Mouse (Mus musculus): ENCODE measurements around the gene Accs. TPM values are rescaled to one million over a fixed set of nuclear protein-coding genes. Genes with fewer than 3 reads are reported as not detected.

Gene Accs
- total and polyA plus RNA-seq, 3 experiments = 5.7 to 6.7 (median 6.2) TPM

DNA sequence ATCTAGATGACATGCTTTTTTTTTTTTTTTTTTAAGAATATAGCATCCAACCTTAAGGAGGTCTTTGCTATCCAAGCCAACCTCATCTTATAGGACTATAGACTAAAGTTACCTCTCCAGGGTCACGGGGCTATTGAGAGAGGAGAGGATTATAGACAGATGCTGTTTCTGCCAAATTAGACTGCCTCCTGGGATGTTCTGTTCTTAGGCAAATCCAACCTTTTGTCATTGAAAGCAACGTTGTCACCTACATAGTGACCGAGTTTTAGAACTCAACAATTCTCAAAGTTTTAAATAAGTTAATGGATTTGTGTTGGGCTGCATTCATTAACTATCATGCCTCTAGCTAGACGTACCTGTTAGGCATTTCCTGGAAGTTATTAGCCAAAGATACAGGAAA, 13.5 kb upstream of the Accs start:
- no peak overlapping the region for H3K9ac ChIP-seq (ENCODE audit: insufficient read depth, low read depth)
- no peak for DNase-seq (ENCODE audit: extremely low read depth)
- no peaks in the 10 kb centered on the region for H3K36me3 ChIP-seq (replicated peaks in 1 of 2; ENCODE audit: control insufficient read depth in 1 of 2, insufficient read depth in 1 of 2, low read length in 1 of 2)
- peaks cover 1 to 12% of the 10 kb centered on the region in 2 experiments; a peak in 3 of 4 replicates for H3K4me1 ChIP-seq (ENCODE audit: control insufficient read depth in 1 of 2, insufficient read depth in 2 of 2)
- no peaks in the 10 kb centered on the region for H3K9me3 ChIP-seq (replicated peaks; ENCODE audit: low read length)
- in situ Hi-C loops (cut with MboI; ENCODE audit: low pct_ligation_motif_present, low pct_unique_long_range_greater_than_20kb, low sequenced_read_pairs) (loop anchor here (25.0 kb wide), 1 partner anchor 424 kb away; no protein-coding TSS in a partner anchor), dilution Hi-C loops (cut with MboI; ENCODE audit: extremely low pct_ligation_motif_present, extremely low pct_unique_long_range_greater_than_20kb, low sequenced_read_pairs) (no loop called here)
- no peak for TF ChIP-seq NRF1 (IDR thresholded peaks at IDR 0.05; ENCODE audit: low read depth, low read length)
- no peak overlapping the region for H3K27ac ChIP-seq (ENCODE audit: insufficient read depth, low read depth)
- H3K4me3 ChIP-seq (replicated peaks in 1 of 3; ENCODE audit: low read depth in 2 of 3, low read length in 2 of 3, poor library complexity in 1 of 3) = no peak overlapping the region
- no peak overlapping the region for H3K4me2 ChIP-seq (ENCODE audit: insufficient read depth, low read depth, poor library complexity, severe bottlenecking)
- no peaks in the 10 kb centered on the region for H3K79me2 ChIP-seq (replicated peaks; ENCODE audit: control insufficient read depth, extremely low read depth, insufficient read depth, poor library complexity, severe bottlenecking)
- peaks cover 3% of the 10 kb centered on the region for H3K27me3 ChIP-seq (replicated peaks)

DNA sequence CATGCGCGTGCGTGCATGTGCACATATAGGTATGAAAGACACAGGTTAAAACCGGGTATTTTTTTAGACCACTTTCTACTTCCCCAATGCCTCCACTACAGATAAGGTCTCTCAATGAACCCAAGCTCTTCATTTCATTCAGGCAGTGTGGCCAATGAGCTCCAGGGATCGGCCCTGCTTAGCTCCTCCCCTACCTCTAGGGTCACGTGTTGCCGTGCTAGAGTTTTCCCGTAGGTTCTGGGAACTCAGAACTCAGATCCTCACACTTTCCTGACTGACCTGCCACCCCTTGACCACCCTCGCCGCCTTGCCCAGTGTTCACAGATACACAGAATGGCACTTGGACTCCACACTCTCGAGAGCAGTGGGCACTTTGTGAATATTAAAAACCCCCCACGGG, 9.1 kb upstream of the Accs start:
- no peak overlapping the region for H3K27ac ChIP-seq (ENCODE audit: insufficient read depth, low read depth)
- in situ Hi-C loops (cut with MboI; ENCODE audit: low pct_ligation_motif_present, low pct_unique_long_range_greater_than_20kb, low sequenced_read_pairs) = loop anchor here (25.0 kb wide), 1 partner anchor 428 kb away; no protein-coding TSS in a partner anchor
- no peaks in the 10 kb centered on the region for H3K36me3 ChIP-seq (replicated peaks in 1 of 2; ENCODE audit: control insufficient read depth in 1 of 2, insufficient read depth in 1 of 2, low read length in 1 of 2)
- DNase-seq (ENCODE audit: extremely low read depth) = no peak
- H3K27me3 ChIP-seq (replicated peaks) = peaks cover 2% of the 10 kb centered on the region
- no peaks in the 10 kb centered on the region for H3K9me3 ChIP-seq (replicated peaks; ENCODE audit: low read length)
- TF ChIP-seq BHLHE40 (IDR thresholded peaks at IDR 0.05; ENCODE audit: low read depth, low read length) (peak; percentile 4; the same call in 1 of the 2 replicates), EP300 (IDR thresholded peaks at IDR 0.05; ENCODE audit: low read length) (no peak), ZC3H11A (IDR thresholded peaks at IDR 0.05; ENCODE audit: low read depth, low read length) (no peak), CHD1 (IDR thresholded peaks at IDR 0.05; ENCODE audit: low read depth, low read length) (no peak), MEF2A (IDR thresholded peaks at IDR 0.05; ENCODE audit: borderline replicate concordance, low read depth, low read length) (no peak), PAX5 (IDR thresholded peaks at IDR 0.05; ENCODE audit: low read length) (no peak), USF1 (IDR thresholded peaks at IDR 0.05; ENCODE audit: low read depth, low read length) (peak; percentile 38), TBP (conservative IDR thresholded peaks at IDR 0.05; ENCODE audit: low read depth, low read length) (no peak), GABPA (IDR thresholded peaks at IDR 0.05; ENCODE audit: insufficient replicate concordance, low read depth, low read length) (no peak), MAFK (IDR thresholded peaks at IDR 0.05; ENCODE audit: insufficient replicate concordance, low read length) (no peak), ZKSCAN1 (IDR thresholded peaks at IDR 0.05; ENCODE audit: borderline replicate concordance, low read depth, low read length) (no peak), SMC3 (IDR thresholded peaks at IDR 0.05; ENCODE audit: low read depth, low read length) (no peak)
- dilution Hi-C loops (cut with MboI; ENCODE audit: extremely low pct_ligation_motif_present, extremely low pct_unique_long_range_greater_than_20kb, low sequenced_read_pairs) = no loop called here
- no peak overlapping the region for H3K4me3 ChIP-seq (replicated peaks in 1 of 3; ENCODE audit: low read depth in 2 of 3, low read length in 2 of 3, poor library complexity in 1 of 3)
- H3K4me2 ChIP-seq (ENCODE audit: insufficient read depth, low read depth, poor library complexity, severe bottlenecking) = peak overlapping the region; percentile 11; the same call in 1 of the 2 replicates
- no peaks in the 10 kb centered on the region for H3K79me2 ChIP-seq (replicated peaks; ENCODE audit: control insufficient read depth, extremely low read depth, insufficient read depth, poor library complexity, severe bottlenecking)
- H3K9ac ChIP-seq (ENCODE audit: insufficient read depth, low read depth) = no peak overlapping the region
- H3K4me1 ChIP-seq (ENCODE audit: control insufficient read depth in 1 of 2, insufficient read depth in 2 of 2) = peaks cover 6 to 12% of the 10 kb centered on the region in 2 experiments; a peak in 3 of 4 replicates

DNA sequence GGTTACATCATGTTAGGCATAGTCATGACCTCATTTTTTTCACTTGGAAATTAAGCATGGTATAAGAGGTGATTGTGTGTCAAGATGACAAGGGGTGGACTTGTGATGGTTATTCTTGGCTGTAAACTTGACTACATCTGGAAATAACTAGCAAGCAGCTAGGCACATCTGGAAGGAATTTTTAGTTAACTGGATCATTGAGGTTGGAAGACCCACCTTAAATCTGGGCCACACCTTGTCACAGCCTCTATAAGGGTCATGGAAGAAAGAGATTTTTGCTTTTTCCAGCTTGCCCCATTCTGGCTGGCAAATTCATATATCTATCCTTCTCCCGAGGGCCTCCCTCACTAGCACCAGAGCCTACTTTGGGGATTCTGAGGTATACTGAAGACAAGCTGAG, 1.6 kb upstream of the Accs start:
- dilution Hi-C loops (cut with MboI; ENCODE audit: extremely low pct_ligation_motif_present, extremely low pct_unique_long_range_greater_than_20kb, low sequenced_read_pairs) = no loop called here
- TF ChIP-seq BHLHE40 (IDR thresholded peaks at IDR 0.05; ENCODE audit: low read depth, low read length) (no peak), NRF1 (IDR thresholded peaks at IDR 0.05; ENCODE audit: low read depth, low read length) (no peak), RAD21 (IDR thresholded peaks at IDR 0.05; ENCODE audit: low read depth, low read length) (no peak), USF2 (conservative IDR thresholded peaks at IDR 0.05; ENCODE audit: low read depth, low read length) (no peak), ZC3H11A (IDR thresholded peaks at IDR 0.05; ENCODE audit: low read depth, low read length) (no peak), TCF12 (IDR thresholded peaks at IDR 0.05; ENCODE audit: low read depth, low read length) (no peak), POLR2AphosphoS2 (IDR thresholded peaks at IDR 0.05; ENCODE audit: low read depth, low read length) (no peak), PAX5 (IDR thresholded peaks at IDR 0.05; ENCODE audit: low read length) (no peak), MAFK (IDR thresholded peaks at IDR 0.05; ENCODE audit: insufficient replicate concordance, low read length) (no peak), HCFC1 (IDR thresholded peaks at IDR 0.05; ENCODE audit: low read depth, low read length) (no peak), SIN3A (IDR thresholded peaks at IDR 0.05; ENCODE audit: low read length) (no peak), JUND (conservative IDR thresholded peaks at IDR 0.05; ENCODE audit: low read depth, low read length) (no peak), ELF1 (IDR thresholded peaks at IDR 0.05; ENCODE audit: low read depth, low read length) (no peak), GABPA (IDR thresholded peaks at IDR 0.05; ENCODE audit: insufficient replicate concordance, low read depth, low read length) (no peak), USF1 (IDR thresholded peaks at IDR 0.05; ENCODE audit: low read depth, low read length) (no peak), MYC (IDR thresholded peaks at IDR 0.05; ENCODE audit: low read depth, low read length) (no peak), SMC3 (IDR thresholded peaks at IDR 0.05; ENCODE audit: low read depth, low read length) (no peak), JUN (IDR thresholded peaks at IDR 0.05; ENCODE audit: insufficient read depth, low read depth, low read length) (no peak), CTCF (conservative IDR thresholded peaks at IDR 0.05 in 1 of 2, IDR thresholded peaks at IDR 0.05 in 1 of 2; ENCODE audit: low read depth in 2 of 2, low read length in 2 of 2) (no peak), MEF2A (IDR thresholded peaks at IDR 0.05; ENCODE audit: borderline replicate concordance, low read depth, low read length) (no peak)

More for the DNA sequence above, 1.6 kb upstream of the Accs start:
- Histone ChIP-seq H3K4me3 (replicated peaks in 1 of 3; ENCODE audit: low read depth in 2 of 3, low read length in 2 of 3, poor library complexity in 1 of 3) (no peak overlapping the region), H3K4me1 (ENCODE audit: control insufficient read depth in 1 of 2, insufficient read depth in 2 of 2) (peaks cover 4 to 16% of the 10 kb centered on the region in 2 experiments; a peak in 3 of 4 replicates), H3K9me3 (replicated peaks; ENCODE audit: low read length) (no peaks in the 10 kb centered on the region), H3K9ac (ENCODE audit: insufficient read depth, low read depth) (no peak overlapping the region), H3K27ac (ENCODE audit: insufficient read depth, low read depth) (no peak overlapping the region), H3K4me2 (ENCODE audit: insufficient read depth, low read depth, poor library complexity, severe bottlenecking) (no peak overlapping the region), H3K79me2 (replicated peaks; ENCODE audit: control insufficient read depth, extremely low read depth, insufficient read depth, poor library complexity, severe bottlenecking) (no peaks in the 10 kb centered on the region), H3K27me3 (replicated peaks) (peaks cover 11% of the 10 kb centered on the region), H3K36me3 (replicated peaks in 1 of 2; ENCODE audit: control insufficient read depth in 1 of 2, insufficient read depth in 1 of 2, low read length in 1 of 2) (peaks cover 0 to 14% of the 10 kb centered on the region in 2 experiments)
- DNase-seq (ENCODE audit: extremely low read depth) = no peak
- in situ Hi-C loops (cut with MboI; ENCODE audit: low pct_ligation_motif_present, low pct_unique_long_range_greater_than_20kb, low sequenced_read_pairs) = loop anchor here (25.0 kb wide), 1 partner anchor 436 kb away; no protein-coding TSS in a partner anchor
